Mouse (Mus musculus): ENCODE results near the gene Cfap298. TPM values are rescaled to one million over a fixed set of nuclear protein-coding genes. Genes with fewer than 3 reads are reported as not detected.

Cfap298 gene
- total RNA-seq (2021), result 10 to 100 TPM; 19.1 to 28.2 TPM
- long read RNA-seq, experiment 1, transcript Cfap298-201 (7 exons, 1,430 nt), result major isoform, 54 of 54 reads
- long read RNA-seq, experiment 1, partial matches to known transcripts, result 0 of 54 reads
- long read RNA-seq, experiment 1, other reads (novel, unspliced or antisense), result 0 of 54 reads
- long read RNA-seq, experiment 2, transcript Cfap298-201 (7 exons, 1,430 nt), result major isoform, 38 of 40 reads
- long read RNA-seq, experiment 2, partial matches to known transcripts, result 1 of 40 reads
- long read RNA-seq, experiment 2, other reads (novel, unspliced or antisense), result 1 of 40 reads

DNA sequence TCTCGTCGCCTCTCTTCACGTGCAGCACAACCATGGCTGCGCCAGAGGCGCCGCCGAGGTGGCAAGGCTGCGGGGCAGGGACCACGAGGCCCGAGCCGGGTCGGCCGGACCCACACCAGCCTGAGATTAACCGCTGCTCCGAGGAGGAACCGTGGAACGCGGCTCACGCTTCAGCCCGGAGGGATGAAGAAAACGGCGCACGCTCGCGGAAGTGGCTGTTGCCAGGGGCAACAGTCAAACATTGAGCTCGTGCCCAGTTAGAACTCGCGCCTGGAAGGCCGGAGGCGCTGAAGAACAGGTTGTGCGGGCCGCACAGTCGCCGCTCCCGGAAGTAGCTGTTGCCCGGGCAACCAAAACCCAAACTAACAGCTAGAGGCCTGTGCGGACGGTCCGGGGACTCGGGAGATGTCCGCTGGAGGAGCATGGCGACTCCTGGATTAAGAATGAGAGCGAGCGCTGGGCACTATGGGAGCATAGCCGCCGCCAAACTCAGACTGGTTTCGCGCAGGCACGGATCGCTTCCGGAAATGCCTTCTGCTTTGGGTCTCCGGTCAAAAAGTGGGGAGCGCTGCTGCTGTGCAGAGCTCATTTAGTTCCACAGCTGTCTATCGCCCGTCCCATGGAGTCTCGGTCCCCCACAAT lies at the start of gene Cfap298:
Gene Cfap298 (minus strand): TSS at position 428 of the 642 bp plus-strand sequence.
- DNase-seq (ENCODE audit: low spot score in 2 of 2), result peak; percentile 81 to 91

GRCm38 (mm10) chr16:90971004-90971403 lies 36.1 kb upstream of the Cfap298 start:
- no peak for DNase-seq (ENCODE audit: low spot score in 2 of 2)

- DNase-seq (ENCODE audit: low spot score in 2 of 2), result no peak
These were observed 31.3 kb upstream of the Cfap298 start for GRCm38 (mm10) chr16:90966241-90966640.

- no peak for DNase-seq (ENCODE audit: low spot score in 2 of 2)
These were observed 29.4 kb upstream of the Cfap298 start for GRCm38 (mm10) chr16:90964302-90964701.

GRCm38 (mm10) chr16:90963866-90964265 lies 29.0 kb upstream of the Cfap298 start:
- DNase-seq (ENCODE audit: low spot score in 2 of 2), result no peak

DNA sequence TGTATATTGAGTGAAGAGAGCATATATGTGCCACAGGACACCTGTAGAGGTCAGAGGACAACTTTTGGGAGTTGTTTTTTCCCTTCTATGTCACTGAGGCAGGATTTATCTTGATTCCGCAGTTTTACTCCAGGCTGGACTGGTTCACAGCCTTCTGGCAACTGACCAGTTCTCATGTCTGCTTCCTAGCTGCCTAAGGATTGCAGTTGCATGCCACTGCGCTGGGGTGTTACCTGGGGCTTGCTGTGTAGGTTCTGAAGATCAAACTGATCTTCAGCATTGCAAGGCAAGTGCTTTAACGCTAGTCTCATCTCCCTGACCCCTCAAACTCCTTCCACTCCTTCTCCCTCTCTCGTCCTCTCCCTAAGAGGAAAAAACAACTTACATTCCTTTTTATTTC lies 28.3 kb upstream of the Cfap298 start:
- no peak for DNase-seq (ENCODE audit: low spot score in 2 of 2)

- no peak for DNase-seq (ENCODE audit: low spot score in 2 of 2)
These were observed 23.6 kb upstream of the Cfap298 start for GRCm38 (mm10) chr16:90958301-90959085.

GRCm38 (mm10) chr16:90955494-90955893 lies 20.6 kb upstream of the Cfap298 start:
- DNase-seq (ENCODE audit: low spot score in 2 of 2), result no peak

DNA sequence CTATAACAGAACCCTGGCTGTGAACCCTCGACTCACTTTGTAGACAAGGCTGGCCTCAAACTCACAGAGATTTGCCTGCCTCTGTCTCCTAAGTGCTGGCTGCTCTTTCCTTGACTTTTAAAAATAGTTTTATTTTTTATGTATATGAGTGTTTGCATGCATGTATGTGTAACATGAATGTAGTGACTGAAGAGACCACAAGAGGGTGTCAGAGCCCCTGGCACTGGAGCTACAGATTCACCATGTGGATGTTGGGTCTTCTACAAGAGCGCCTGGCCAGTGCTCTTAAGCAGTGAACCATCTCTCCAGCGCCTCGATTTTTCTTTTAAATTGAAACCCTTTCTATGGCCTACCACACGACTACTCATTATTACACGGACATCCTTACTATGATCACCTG lies 18.9 kb upstream of the Cfap298 start:
- DNase-seq (ENCODE audit: low spot score in 2 of 2), result no peak

DNA sequence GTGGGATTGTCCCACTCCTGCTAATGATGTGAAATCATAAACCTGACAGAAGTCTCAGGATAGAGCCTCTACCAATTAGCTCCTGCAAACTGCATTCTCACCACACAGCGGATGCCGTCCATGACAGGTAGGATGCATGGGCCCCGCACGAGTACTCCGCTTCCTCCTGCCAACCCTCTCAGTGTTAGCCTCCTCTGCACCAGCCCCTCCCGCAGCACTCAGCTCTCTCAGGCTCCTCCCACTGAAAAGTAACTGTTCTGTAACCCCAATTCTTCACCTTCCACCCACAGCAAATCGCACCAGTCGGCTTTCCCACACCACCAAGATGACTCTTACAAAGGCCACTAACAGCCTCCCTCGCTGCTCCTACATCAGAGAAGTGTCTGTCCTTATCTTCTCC lies 18.2 kb upstream of the Cfap298 start:
- no peak for DNase-seq (ENCODE audit: low spot score in 2 of 2)

DNA sequence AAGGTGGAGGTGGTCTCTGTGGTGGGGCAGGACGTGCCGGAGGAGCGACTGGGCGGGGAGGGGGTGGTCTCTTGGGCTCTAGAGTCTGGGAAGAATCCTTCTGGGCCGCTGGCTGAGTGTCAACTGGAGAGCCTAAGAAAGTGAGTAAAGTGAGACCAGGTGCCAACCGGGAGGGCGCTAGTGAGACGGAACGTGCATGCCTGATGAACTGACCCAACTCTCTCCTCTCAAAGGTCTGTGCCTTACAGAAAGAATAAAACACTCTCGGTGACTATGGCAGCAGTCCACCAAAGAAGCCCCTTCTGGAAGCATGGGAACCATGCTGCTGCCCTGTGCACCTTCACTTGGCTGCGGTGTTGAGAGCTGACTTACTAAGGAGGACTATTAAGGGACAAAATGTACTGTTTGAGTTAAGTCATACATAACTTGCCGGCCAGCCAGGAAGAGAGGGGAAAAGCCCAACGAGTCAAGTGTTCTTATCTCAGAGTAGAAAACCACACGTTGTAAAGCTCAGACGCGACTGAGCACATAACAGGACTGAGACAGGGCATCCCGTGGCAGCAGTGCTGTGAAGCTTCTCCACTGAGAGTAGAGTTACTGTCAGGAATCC lies 15.5 kb upstream of the Cfap298 start:
- DNase-seq (ENCODE audit: low spot score in 2 of 2), result no peak

- no peak for DNase-seq (ENCODE audit: low spot score in 2 of 2)
These were observed 12.1 kb upstream of the Cfap298 start for GRCm38 (mm10) chr16:90946977-90947376.

- DNase-seq (ENCODE audit: low spot score in 2 of 2), result no peak
These were observed 6.3 kb upstream of the Cfap298 start for GRCm38 (mm10) chr16:90941246-90941645.

DNA sequence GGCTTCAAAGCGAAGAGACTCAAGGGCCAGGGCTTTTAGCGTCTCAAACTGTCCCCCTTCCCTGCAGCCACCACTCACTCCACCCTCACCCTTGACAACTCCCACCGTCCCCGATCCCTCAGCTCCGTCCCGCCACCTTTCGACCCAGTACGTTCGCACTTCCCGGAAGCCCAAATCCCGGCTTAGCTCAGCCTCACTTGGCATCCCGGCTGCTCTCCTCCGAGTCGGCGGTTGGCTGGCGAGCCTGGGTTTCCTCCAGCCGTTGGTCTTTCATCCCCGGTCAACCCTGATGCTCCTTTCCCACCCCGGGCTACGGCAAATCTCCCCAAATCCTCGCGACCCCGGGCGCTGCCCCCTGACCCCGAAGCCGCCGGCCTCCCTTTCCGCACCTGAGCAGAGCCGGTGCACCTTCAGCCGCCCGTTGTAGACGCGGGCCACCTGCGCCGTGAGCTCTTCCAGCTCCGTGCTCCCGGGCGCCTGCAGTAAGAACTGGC lies 674 bp downstream of the Cfap298 start:
- peak; percentile 42 to 68 for DNase-seq (ENCODE audit: low spot score in 2 of 2)

DNA sequence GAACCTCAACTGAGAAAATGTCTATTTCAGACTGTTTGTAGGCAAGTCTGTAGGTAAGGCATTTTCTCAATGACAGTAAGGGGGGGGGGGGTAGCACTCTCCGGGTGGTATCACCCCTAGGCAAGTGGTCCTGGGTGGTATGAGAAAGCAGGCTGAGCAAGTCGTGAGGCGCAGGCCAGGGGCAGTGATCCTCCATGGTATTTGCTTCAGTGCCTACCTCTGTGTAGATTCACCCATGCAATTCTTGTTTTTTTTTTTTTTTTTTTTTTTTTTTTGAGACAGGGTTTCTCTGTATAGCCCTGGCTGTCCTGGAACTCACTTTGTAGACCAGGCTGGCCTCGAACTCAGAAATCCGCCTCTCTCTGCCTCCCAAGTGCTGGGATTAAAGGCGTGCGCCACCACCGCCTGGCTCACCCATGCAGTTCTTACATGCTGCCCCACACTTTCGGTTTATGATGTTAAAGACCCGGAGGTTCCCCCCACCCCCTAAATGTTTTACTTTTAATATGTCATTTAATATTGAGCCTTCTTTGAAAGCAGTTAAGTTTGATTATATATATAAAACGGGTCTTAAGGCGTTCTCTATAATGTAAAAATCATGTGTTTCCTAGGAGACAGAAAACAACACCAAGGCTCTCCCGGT lies 1.3 kb downstream of the Cfap298 start:
- DNase-seq (ENCODE audit: low spot score in 2 of 2), result no peak

DNA sequence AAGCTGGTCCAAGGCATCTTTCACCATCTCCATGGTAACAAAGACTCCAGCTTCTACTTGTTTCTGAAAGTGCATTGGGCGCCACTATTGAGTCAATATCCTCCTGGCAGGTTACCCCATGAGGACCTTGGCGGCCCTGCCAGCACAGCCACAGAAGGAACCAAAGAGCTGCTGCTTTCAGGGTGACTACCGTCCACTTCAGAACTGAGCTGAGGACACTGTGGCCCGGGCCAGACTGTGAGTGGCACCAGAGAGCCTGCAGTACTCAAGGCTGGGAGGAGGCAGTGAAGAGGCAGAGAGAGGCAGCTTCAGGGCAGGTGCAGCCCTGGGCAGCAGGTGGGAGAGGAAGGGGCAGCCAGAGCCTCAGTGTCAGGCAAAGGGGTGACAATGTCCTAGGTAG lies 7.5 kb downstream of the Cfap298 start:
- DNase-seq (ENCODE audit: low spot score in 2 of 2), result no peak

DNA sequence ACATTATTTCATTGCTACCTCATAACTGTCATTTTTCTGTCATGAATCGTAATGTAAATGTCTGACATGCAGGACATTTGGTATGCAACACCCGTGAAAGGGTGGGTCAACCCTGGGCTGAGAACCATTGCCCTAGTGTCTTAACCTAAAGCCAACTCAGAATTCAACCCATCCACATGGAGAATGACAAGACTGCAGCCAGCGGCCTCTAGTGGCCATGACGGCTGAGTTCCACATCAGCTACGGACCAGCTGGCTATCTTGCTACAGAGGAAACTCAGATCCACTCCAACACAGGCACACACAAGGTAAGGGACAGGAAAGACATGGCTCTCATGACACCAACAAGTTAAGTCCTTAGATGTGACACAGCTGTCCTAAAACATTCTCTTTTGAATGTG lies 9.5 kb downstream of the Cfap298 start:
- peak; percentile 42 to 67 for DNase-seq (ENCODE audit: low spot score in 2 of 2)

DNA sequence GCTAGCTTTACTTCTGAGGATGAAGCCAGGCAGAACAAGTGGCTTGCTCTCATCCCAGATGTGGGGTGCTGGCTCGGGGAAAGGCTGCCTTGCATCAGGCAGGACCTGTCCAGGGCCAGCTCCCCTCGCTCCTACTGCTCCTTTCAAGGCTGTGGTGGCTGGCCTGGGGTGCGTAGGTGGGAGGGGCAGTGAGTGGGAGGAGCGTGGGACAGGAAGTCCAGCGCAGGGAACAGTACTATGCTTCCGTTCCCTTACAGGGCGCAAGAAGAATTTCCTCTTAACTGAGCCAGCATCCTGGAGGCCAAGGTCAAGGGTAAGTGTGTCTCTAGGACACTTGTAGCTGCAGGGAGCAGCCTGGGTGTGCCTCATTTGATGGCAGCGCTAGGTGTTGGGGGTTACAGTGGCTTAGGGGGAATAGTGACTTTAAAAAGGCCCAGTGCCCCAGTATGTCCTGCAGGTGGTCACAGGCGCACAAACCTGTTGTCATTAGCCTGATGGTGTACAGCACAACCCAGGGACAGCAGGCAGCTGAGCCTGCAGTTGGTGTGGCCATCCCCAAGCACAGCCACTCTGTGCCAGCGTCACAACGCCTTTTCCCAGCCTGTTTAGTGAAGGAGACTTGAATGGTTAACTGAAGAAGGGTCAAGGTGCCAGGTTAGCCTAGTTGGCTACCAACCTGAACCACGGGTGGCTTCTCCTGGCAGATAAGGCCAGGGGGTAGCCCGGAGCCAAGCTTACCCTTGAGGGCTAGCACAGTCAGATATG lies 10.1 kb downstream of the Cfap298 start:
- no peak for DNase-seq (ENCODE audit: low spot score in 2 of 2)

DNA sequence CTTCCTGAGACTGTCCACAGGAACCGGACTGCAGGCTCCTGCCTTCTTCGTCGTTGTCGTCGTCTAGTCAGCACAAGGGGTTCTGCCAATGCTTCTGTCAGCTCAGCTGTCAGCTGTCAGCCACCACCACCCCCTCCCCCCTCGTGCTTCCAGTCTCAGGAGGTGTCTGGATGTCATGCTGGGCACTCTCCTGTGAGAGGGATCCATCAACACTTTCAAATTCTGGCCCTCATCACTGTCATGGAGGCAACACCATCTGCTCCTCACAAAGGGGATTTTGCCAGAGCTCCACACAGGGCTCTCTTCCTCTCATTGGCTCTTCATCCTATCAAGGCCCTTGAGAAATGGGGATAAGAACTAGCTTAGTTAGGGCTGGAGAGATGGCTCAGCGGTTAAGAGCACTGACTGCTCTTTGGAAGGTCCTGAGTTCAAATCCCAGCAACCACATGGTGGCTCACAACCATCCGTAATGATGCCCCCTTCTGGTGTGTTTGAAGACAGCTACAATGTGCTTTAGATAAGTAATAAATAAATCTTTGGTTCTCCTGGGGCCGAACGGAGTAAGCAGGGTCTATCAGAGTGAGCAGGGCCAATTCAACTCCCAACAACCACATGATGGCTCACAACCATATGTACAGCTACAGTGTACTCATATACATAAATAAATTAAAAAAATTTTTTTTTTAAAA lies 13.3 kb downstream of the Cfap298 start:
- no peak for DNase-seq (ENCODE audit: low spot score in 2 of 2)

GRCm38 (mm10) chr16:90917156-90917555 lies 17.8 kb downstream of the Cfap298 start:
- no peak for DNase-seq (ENCODE audit: low spot score in 2 of 2)
